Mouse (Mus musculus): ENCODE results near the gene Ttc23.

Ttc23 gene

GRCm38 (mm10) chr7:67741706-67742105 lies 94.5 kb downstream of the Ttc23 start:
- DNase-seq (ENCODE audit: extremely low read depth, low read depth) = no peak

- DNase-seq (ENCODE audit: extremely low read depth, low read depth) = no peak
These were observed 100.6 kb downstream of the Ttc23 start for GRCm38 (mm10) chr7:67747731-67748305.

- no peak for DNase-seq (ENCODE audit: extremely low read depth, low read depth)
These were observed 102.4 kb downstream of the Ttc23 start for GRCm38 (mm10) chr7:67749441-67750239.

- DNase-seq (ENCODE audit: extremely low read depth, low read depth) = no peak
These were observed 107.4 kb downstream of the Ttc23 start for GRCm38 (mm10) chr7:67754606-67755005.

GRCm38 (mm10) chr7:67755366-67755765 lies 108.2 kb downstream of the Ttc23 start:
- DNase-seq (ENCODE audit: extremely low read depth, low read depth) = no peak

GRCm38 (mm10) chr7:67756636-67757035 lies 109.4 kb downstream of the Ttc23 start:
- DNase-seq (ENCODE audit: extremely low read depth, low read depth) = no peak

- no peak for DNase-seq (ENCODE audit: extremely low read depth, low read depth)
These were observed 111.3 kb downstream of the Ttc23 start for GRCm38 (mm10) chr7:67758506-67758857.

GRCm38 (mm10) chr7:67758858-67759628 lies 111.8 kb downstream of the Ttc23 start:
- no peak for DNase-seq (ENCODE audit: extremely low read depth, low read depth)

- DNase-seq (ENCODE audit: extremely low read depth, low read depth) = no peak
These were observed 112.4 kb downstream of the Ttc23 start, which contains the start of gene Synm for GRCm38 (mm10) chr7:67759629-67759995. Synm (minus strand) TSS chr7:67759742.

- DNase-seq (ENCODE audit: extremely low read depth, low read depth) = no peak
These were observed 116.4 kb downstream of the Ttc23 start for GRCm38 (mm10) chr7:67763625-67764024.

GRCm38 (mm10) chr7:67768125-67768524 lies 120.9 kb downstream of the Ttc23 start:
- DNase-seq (ENCODE audit: extremely low read depth, low read depth) = no peak

GRCm38 (mm10) chr7:67769487-67769886 lies 122.3 kb downstream of the Ttc23 start:
- DNase-seq (ENCODE audit: extremely low read depth, low read depth) = no peak

- DNase-seq (ENCODE audit: extremely low read depth, low read depth) = no peak
These were observed 125.0 kb downstream of the Ttc23 start for GRCm38 (mm10) chr7:67772231-67772630.

GRCm38 (mm10) chr7:67775623-67776022 lies 128.4 kb downstream of the Ttc23 start:
- DNase-seq (ENCODE audit: extremely low read depth, low read depth) = no peak

- no peak for DNase-seq (ENCODE audit: extremely low read depth, low read depth)
These were observed 129.6 kb downstream of the Ttc23 start for GRCm38 (mm10) chr7:67776636-67777305.

GRCm38 (mm10) chr7:67787861-67788260 lies 140.7 kb downstream of the Ttc23 start:
- no peak for DNase-seq (ENCODE audit: extremely low read depth, low read depth)

GRCm38 (mm10) chr7:67788713-67789112 lies 141.5 kb downstream of the Ttc23 start:
- peak; percentile 21 for DNase-seq (ENCODE audit: extremely low read depth, low read depth)

GRCm38 (mm10) chr7:67791256-67791655 lies 144.0 kb downstream of the Ttc23 start:
- DNase-seq (ENCODE audit: extremely low read depth, low read depth) = no peak

- DNase-seq (ENCODE audit: extremely low read depth, low read depth) = no peak
These were observed 146.2 kb downstream of the Ttc23 start for GRCm38 (mm10) chr7:67793449-67793848.

- no peak for DNase-seq (ENCODE audit: extremely low read depth, low read depth)
These were observed 149.9 kb downstream of the Ttc23 start for GRCm38 (mm10) chr7:67797065-67797464.

GRCm38 (mm10) chr7:67798476-67798875 lies 151.3 kb downstream of the Ttc23 start:
- no peak for DNase-seq (ENCODE audit: extremely low read depth, low read depth)

- DNase-seq (ENCODE audit: extremely low read depth, low read depth) = no peak
These were observed 153.3 kb downstream of the Ttc23 start for GRCm38 (mm10) chr7:67800547-67800946.

Measured in MEL-GATA-1-ER (cell line).